Mouse (Mus musculus): ENCODE data around the gene Rnf7. TPM values are rescaled to one million over a fixed set of nuclear protein-coding genes. Genes with fewer than 3 reads are reported as not detected.

Gene Rnf7
- polyA plus RNA-seq, 1 experiment from 2014 or later, result 209 TPM

DNA sequence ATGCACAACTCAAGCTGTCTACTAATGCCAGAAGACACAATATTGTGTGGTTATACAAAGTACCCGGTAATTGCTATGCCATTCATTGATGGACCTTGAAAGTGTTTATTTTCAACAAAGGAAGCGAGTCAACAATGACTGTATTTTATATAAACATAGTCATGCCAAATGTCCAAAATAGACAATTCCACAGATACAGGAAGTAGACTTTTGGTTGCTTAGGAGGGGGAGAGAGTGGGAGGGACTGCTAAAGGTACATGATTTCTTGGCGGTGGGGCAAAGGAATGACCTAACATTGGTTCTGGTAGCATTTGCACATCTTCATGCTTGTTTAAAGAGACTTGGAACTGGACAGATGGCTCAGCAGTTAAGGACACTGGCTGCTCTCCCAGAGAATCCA lies 45.9 kb downstream of the Rnf7 start:
- H3K4me2 ChIP-seq (ENCODE audit: low read length), result no peak overlapping the region
- ATAC-seq, result no peak
- no peak overlapping the region for H3K9ac ChIP-seq (ENCODE audit: low read depth, low read length)
- H3K4me1 ChIP-seq (ENCODE audit: control insufficient read depth, insufficient read depth, low read depth, low read length), result peaks cover 11% of the 10 kb centered on the region
- no peak overlapping the region for H3K27ac ChIP-seq (ENCODE audit: low read depth, low read length)
- no peaks in the 10 kb centered on the region for H3K9me3 ChIP-seq (ENCODE audit: control insufficient read depth, low read length)
- H3K4me3 ChIP-seq (ENCODE audit: low read length), result no peak overlapping the region
- WGBS, result 92% methylated on average over 3 of the region's 3 CpGs
- H3K36me3 ChIP-seq (ENCODE audit: control insufficient read depth, insufficient read depth, low read length), result no peaks in the 10 kb centered on the region
- H3K27me3 ChIP-seq (replicated peaks; ENCODE audit: control insufficient read depth, insufficient read depth, low read length), result no peaks in the 10 kb centered on the region

DNA sequence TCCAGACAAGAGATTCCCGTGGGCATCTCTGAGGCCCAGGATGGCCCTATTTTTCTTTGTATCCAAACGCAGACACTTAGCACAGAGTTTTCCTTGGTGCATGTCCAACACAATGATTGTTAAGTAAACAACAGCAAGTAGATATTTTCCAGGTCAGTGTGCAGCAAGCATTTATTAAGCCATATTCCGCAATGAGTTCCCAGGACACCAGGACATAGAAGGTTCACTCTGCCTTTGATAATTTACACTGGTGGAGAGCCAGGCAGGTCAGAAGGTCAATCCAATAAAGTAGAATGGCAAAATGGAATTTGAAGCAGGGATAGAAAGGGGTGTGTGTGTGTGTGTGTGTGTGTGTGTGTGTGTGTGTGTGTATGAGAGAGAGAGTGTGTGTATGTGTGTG lies 47.4 kb downstream of the Rnf7 start:
- Histone ChIP-seq H3K27me3 (replicated peaks; ENCODE audit: control insufficient read depth, insufficient read depth, low read length) (no peaks in the 10 kb centered on the region), H3K4me1 (ENCODE audit: control insufficient read depth, insufficient read depth, low read depth, low read length) (no peaks in the 10 kb centered on the region; the same call in 1 of the 2 replicates), H3K4me2 (ENCODE audit: low read length) (no peak overlapping the region), H3K9ac (ENCODE audit: low read depth, low read length) (no peak overlapping the region), H3K9me3 (ENCODE audit: control insufficient read depth, low read length) (no peaks in the 10 kb centered on the region), H3K36me3 (ENCODE audit: control insufficient read depth, insufficient read depth, low read length) (no peaks in the 10 kb centered on the region), H3K27ac (ENCODE audit: low read depth, low read length) (no peak overlapping the region), H3K4me3 (ENCODE audit: low read length) (no peak overlapping the region)
- no peak for ATAC-seq
- 54% methylated on average over 3 of the region's 3 CpGs for WGBS

DNA sequence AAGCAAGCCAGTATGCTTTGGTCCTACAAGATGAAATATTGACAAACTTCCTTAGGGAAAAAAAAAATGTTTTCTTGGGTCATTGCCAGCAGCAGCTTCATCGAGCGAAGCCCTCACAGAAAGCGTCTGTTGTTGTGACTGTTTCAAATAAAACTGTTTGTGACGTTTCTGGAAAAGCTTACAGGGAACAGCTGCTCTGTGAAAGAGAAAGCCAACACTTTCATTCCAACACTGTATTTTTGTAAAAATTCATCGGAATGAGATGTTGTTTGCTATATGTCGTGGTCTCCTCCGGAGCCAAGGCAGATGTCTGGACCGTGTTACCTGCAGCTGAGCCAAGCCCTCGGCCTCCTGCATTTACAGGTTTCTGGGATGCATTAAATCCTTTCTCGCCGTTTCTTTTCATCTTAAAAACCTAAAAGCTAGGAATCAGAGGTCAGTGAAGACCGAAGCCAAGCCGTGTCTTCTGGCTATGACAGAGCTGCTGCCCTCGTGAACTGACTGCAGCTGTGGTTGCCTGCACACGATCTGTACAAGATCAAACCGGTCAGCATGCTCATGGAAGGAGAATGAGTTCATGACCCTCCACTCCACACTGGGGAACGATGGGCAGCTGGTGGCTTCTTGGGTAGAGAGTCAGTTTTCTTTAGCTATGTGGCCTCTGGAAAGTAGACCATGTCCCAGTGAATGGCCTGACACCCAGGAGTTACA lies 50.0 kb downstream of the Rnf7 start:
- Histone ChIP-seq H3K4me3 (ENCODE audit: low read length) (no peak overlapping the region), H3K27me3 (replicated peaks; ENCODE audit: control insufficient read depth, insufficient read depth, low read length) (no peaks in the 10 kb centered on the region), H3K9ac (ENCODE audit: low read depth, low read length) (no peak overlapping the region), H3K4me1 (ENCODE audit: control insufficient read depth, insufficient read depth, low read depth, low read length) (no peaks in the 10 kb centered on the region; the same call in 1 of the 2 replicates), H3K36me3 (ENCODE audit: control insufficient read depth, insufficient read depth, low read length) (no peaks in the 10 kb centered on the region), H3K27ac (ENCODE audit: low read depth, low read length) (no peak overlapping the region), H3K9me3 (ENCODE audit: control insufficient read depth, low read length) (no peaks in the 10 kb centered on the region), H3K4me2 (ENCODE audit: low read length) (no peak overlapping the region)
- WGBS, result 72% methylated on average over 17 of the region's 17 CpGs
- no peak for ATAC-seq

DNA sequence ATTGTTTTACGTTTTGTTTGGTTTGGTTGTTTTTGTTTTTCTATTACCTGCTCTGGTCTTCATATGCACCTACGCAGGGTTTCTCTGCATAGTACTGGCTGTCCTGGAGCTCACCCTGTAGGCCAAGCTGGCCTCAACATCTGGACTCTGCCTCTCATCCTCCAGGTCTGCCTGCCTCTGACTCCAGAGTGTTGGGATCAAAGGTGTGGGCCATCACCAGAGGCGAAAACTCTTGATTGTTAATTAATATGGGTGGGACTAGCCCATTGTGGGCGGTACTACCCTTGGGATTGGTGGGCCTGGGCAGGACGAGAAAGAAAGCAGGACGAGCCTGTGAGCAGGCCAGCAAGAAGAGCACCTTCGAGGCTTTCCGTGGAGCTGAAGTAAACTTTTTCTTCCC lies 54.4 kb downstream of the Rnf7 start:
- Histone ChIP-seq H3K4me2 (ENCODE audit: low read length) (no peak overlapping the region), H3K27me3 (replicated peaks; ENCODE audit: control insufficient read depth, insufficient read depth, low read length) (no peaks in the 10 kb centered on the region), H3K9me3 (ENCODE audit: control insufficient read depth, low read length) (no peaks in the 10 kb centered on the region), H3K36me3 (ENCODE audit: control insufficient read depth, insufficient read depth, low read length) (no peaks in the 10 kb centered on the region), H3K4me3 (ENCODE audit: low read length) (no peak overlapping the region), H3K4me1 (ENCODE audit: control insufficient read depth, insufficient read depth, low read depth, low read length) (no peaks in the 10 kb centered on the region), H3K9ac (ENCODE audit: low read depth, low read length) (no peak overlapping the region), H3K27ac (ENCODE audit: low read depth, low read length) (no peak overlapping the region)
- 48% methylated on average over 8 of the region's 8 CpGs for WGBS
- ATAC-seq, result no peak

Other genes with a start within 250 kb of the Rnf7 start
- gene Atp1b3, start 114.2 kb downstream of the Rnf7 start, polyA plus RNA-seq (2015; fragmentation: Nextera tagmentation; extraction: Ambion mirVana), result 193 and 199 TPM in 2 replicates
- 0.33 and 0.36 TPM in 2 replicates for gene Gm28729, start 46.6 kb upstream of the Rnf7 start, polyA plus RNA-seq (2015; fragmentation: Nextera tagmentation; extraction: Ambion mirVana)
- 17.8 and 18.3 TPM in 2 replicates for gene Rasa2, start 152.9 kb upstream of the Rnf7 start, polyA plus RNA-seq (2015; fragmentation: Nextera tagmentation; extraction: Ambion mirVana)

Measured in hindbrain, embryonic 16.5 days (tissue).